Mouse (Mus musculus) G1E (cell line): ENCODE measurements around the gene Spock1. TPM values are rescaled to one million over a fixed set of nuclear protein-coding genes. Genes with fewer than 3 reads are reported as not detected.

Experiments
- ATAC-seq: 2 replicates; pipeline ENCODE4 v1.8.0; 2016; ENCODE audit warnings: mild to moderate bottlenecking; ENCODE audit not compliant: insufficient number of reproducible peaks, poor library complexity, low FRiP score, severe bottlenecking; ENCODE audit errors: extremely low read depth
- DNase-seq: peaks from one replicate; pipeline ENCODE4 v3.0.0; 2012; ENCODE audit warnings: low spot score
- H3K27me3 ChIP-seq: 2 replicates; pipeline ENCODE4 v1.6.1; 2012; ENCODE audit warnings: mild to moderate bottlenecking, low read length, inconsistent platforms; ENCODE audit not compliant: insufficient read depth
- H3K36me3 ChIP-seq: replicated peaks from 2 replicates; pipeline ENCODE3; 2012; ENCODE audit warnings: mild to moderate bottlenecking, inconsistent platforms
- H3K4me1 ChIP-seq: 2 replicates; pipeline ENCODE4 v1.6.1; 2012; ENCODE audit warnings: low read depth, low read length, inconsistent platforms, mixed read lengths; ENCODE audit not compliant: insufficient read depth
- H3K4me3 ChIP-seq: 2 replicates; pipeline ENCODE4 v1.5.1; 2012; ENCODE audit warnings: low read depth, mild to moderate bottlenecking, inconsistent platforms, low read length, moderate library complexity, mixed read lengths
- H3K9me3 ChIP-seq: replicated peaks from 2 replicates; pipeline ENCODE4 v1.6.1; 2012; ENCODE audit warnings: inconsistent platforms
- CTCF ChIP-seq: IDR thresholded peaks from 2 replicates; pipeline ENCODE4 v1.5.1; 2012; ENCODE audit warnings: low read depth, low read length, inconsistent platforms, mixed read lengths
- GATA1 ChIP-seq: IDR thresholded peaks from 2 replicates; pipeline ENCODE4 v1.6.1; 2012; ENCODE audit warnings: borderline replicate concordance, low read length, inconsistent platforms, mixed read lengths
- GATA2 ChIP-seq: IDR thresholded peaks from 2 replicates; pipeline ENCODE4 v1.6.1; 2012; ENCODE audit warnings: low read depth, low read length, inconsistent platforms, borderline replicate concordance
- POLR2AphosphoS5 ChIP-seq: IDR thresholded peaks from 2 replicates; pipeline ENCODE4 v1.6.1; 2012; ENCODE audit warnings: low read depth, low read length, inconsistent platforms; ENCODE audit not compliant: insufficient replicate concordance
- TAL1 ChIP-seq: conservative IDR thresholded peaks from 2 replicates; pipeline ENCODE4 v1.6.1; 2012; ENCODE audit warnings: low read depth, low read length, inconsistent platforms, mixed read lengths
- polyA plus RNA-seq: library from polyadenylated mRNA; stranded (reverse); fragments of >175 nt; gene quantifications from 2 replicates; pipeline ENCODE4 v1.2.3, GENCODE M21; 2012
- total RNA-seq, 2 experiments: library from RNA; stranded (forward) in 1 of 2; stranded (reverse) in 1 of 2; fragments of 200-1000 nt in 1 of 2; fragments of >200 nt in 1 of 2; fragmentation: Nextera tagmentation in 1 of 2; gene quantifications; 2 replicates each; pipeline ENCODE4 v1.2.3; 2014 to 2017

The Spock1 gene
- total and polyA plus RNA-seq, 3 experiments, result 0.22 TPM; not detected in 2

GRCm38 (mm10) chr13:57877782-57878181 is 30.4 kb downstream of the Spock1 start:
- H3K27me3 ChIP-seq, result no peaks in the 10 kb centered on the region
- no peak for TF ChIP-seq POLR2AphosphoS5
- no peak for TF ChIP-seq TAL1
- no peak for TF ChIP-seq CTCF
- no peak for TF ChIP-seq GATA2
- no peak for TF ChIP-seq GATA1
- H3K9me3 ChIP-seq, result peaks cover 83% of the 10 kb centered on the region
- no peaks in the 10 kb centered on the region for H3K4me1 ChIP-seq
- DNase-seq (no peak), ATAC-seq (no peak)
- no peak overlapping the region for H3K4me3 ChIP-seq
- no peaks in the 10 kb centered on the region for H3K36me3 ChIP-seq

- no peaks in the 10 kb centered on the region for H3K4me1 ChIP-seq
- no peaks in the 10 kb centered on the region for H3K27me3 ChIP-seq
- peaks cover 82% of the 10 kb centered on the region for H3K9me3 ChIP-seq
- ATAC-seq (no peak), DNase-seq (no peak)
- no peaks in the 10 kb centered on the region for H3K36me3 ChIP-seq
- no peak overlapping the region for H3K4me3 ChIP-seq
- TF ChIP-seq GATA2 (no peak), CTCF (no peak), POLR2AphosphoS5 (no peak), TAL1 (no peak), GATA1 (no peak)
Measured at GRCm38 (mm10) chr13:57876966-57877365, 31.2 kb downstream of the Spock1 start.

- ATAC-seq, result no peak
- Histone ChIP-seq H3K36me3 (no peaks in the 10 kb centered on the region), H3K4me1 (no peaks in the 10 kb centered on the region), H3K9me3 (peaks cover 76% of the 10 kb centered on the region), H3K27me3 (no peaks in the 10 kb centered on the region), H3K4me3 (no peak overlapping the region)
- no peak for DNase-seq
- TF ChIP-seq GATA2 (no peak), TAL1 (no peak), CTCF (no peak), POLR2AphosphoS5 (no peak), GATA1 (no peak)
Measured at GRCm38 (mm10) chr13:57870058-57870457, 38.1 kb downstream of the Spock1 start.

- no peak for DNase-seq
- no peaks in the 10 kb centered on the region for H3K4me1 ChIP-seq
- H3K36me3 ChIP-seq, result no peaks in the 10 kb centered on the region
- H3K4me3 ChIP-seq, result no peak overlapping the region
- no peaks in the 10 kb centered on the region for H3K27me3 ChIP-seq
- peaks cover 69% of the 10 kb centered on the region for H3K9me3 ChIP-seq
- ATAC-seq, result no peak
- no peak for TF ChIP-seq CTCF
- no peak for TF ChIP-seq GATA2
- no peak for TF ChIP-seq GATA1
- TF ChIP-seq POLR2AphosphoS5, result no peak
- no peak for TF ChIP-seq TAL1
Measured at GRCm38 (mm10) chr13:57867586-57867985, 40.5 kb downstream of the Spock1 start.

GRCm38 (mm10) chr13:57865029-57865428 is 43.1 kb downstream of the Spock1 start:
- no peak for ATAC-seq
- Histone ChIP-seq H3K4me3 (no peak overlapping the region), H3K4me1 (no peaks in the 10 kb centered on the region), H3K27me3 (no peaks in the 10 kb centered on the region), H3K9me3 (peaks cover 52% of the 10 kb centered on the region), H3K36me3 (no peaks in the 10 kb centered on the region)
- no peak for TF ChIP-seq GATA2
- TF ChIP-seq TAL1, result no peak
- TF ChIP-seq GATA1, result no peak
- no peak for TF ChIP-seq POLR2AphosphoS5
- TF ChIP-seq CTCF, result no peak
- no peak for DNase-seq

GRCm38 (mm10) chr13:57858491-57858890 is 49.6 kb downstream of the Spock1 start:
- Histone ChIP-seq H3K36me3 (no peaks in the 10 kb centered on the region), H3K4me3 (no peak overlapping the region), H3K9me3 (peaks cover 58% of the 10 kb centered on the region), H3K4me1 (no peaks in the 10 kb centered on the region), H3K27me3 (no peaks in the 10 kb centered on the region)
- no peak for TF ChIP-seq GATA2
- TF ChIP-seq TAL1, result no peak
- TF ChIP-seq GATA1, result no peak
- no peak for TF ChIP-seq CTCF
- TF ChIP-seq POLR2AphosphoS5, result no peak
- ATAC-seq (no peak), DNase-seq (no peak)

- TF ChIP-seq TAL1 (no peak), GATA1 (no peak), CTCF (no peak), POLR2AphosphoS5 (no peak), GATA2 (no peak)
- H3K4me3 ChIP-seq, result no peak overlapping the region
Measured at GRCm38 (mm10) chr13:57857016-57857415, 51.1 kb downstream of the Spock1 start.

More at GRCm38 (mm10) chr13:57857016-57857415, 51.1 kb downstream of the Spock1 start:
- no peaks in the 10 kb centered on the region for H3K4me1 ChIP-seq
- H3K36me3 ChIP-seq, result no peaks in the 10 kb centered on the region
- ATAC-seq (no peak), DNase-seq (no peak)
- no peaks in the 10 kb centered on the region for H3K27me3 ChIP-seq
- H3K9me3 ChIP-seq, result peaks cover 60% of the 10 kb centered on the region
